Mouse (Mus musculus): ENCODE measurements at regions not wholly inside any gene's neighbourhood (a gene's known extent, or its start where the extent isn't known, plus 50 kb on each side); places are given as distances from the start of the nearest gene placed in this dataset.

DNA sequence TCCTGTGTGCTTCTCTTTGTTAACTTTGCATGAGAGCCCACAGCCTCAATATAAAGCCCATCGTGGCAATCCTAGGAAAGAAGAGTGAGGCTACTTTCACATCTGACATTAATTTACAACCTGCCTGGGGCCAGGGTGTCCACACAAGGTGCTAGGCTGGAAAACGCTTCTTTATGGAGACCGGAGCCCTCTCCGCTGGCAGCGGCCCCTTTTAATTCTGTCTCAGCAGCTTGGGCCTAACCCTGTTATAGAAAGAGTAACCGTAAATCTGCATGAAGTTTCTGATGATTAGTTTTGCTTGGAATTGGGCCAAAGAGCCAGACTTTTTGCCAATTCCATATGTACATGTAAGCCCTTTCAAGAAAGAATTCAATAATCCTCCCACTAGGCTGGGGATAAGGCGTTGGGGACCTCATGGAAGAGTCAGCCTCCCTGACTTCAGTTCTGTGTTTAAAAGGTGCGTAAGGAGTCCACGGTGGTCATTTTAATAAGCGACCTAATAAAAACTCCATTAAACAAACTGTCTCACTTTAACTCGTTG lies 304.2 kb upstream of the Dynlrb2 start:
- TF ChIP-seq ZNF384 (IDR thresholded peaks at IDR 0.05; ENCODE audit: low read depth, low read length): no peak
- no peak for TF ChIP-seq ZC3H11A (IDR thresholded peaks at IDR 0.05; ENCODE audit: borderline replicate concordance, low read depth, low read length)

All from ES-E14 (cell line).